ENCODE assay signal across 14 mouse cellular contexts in the genomic region with DNA sequence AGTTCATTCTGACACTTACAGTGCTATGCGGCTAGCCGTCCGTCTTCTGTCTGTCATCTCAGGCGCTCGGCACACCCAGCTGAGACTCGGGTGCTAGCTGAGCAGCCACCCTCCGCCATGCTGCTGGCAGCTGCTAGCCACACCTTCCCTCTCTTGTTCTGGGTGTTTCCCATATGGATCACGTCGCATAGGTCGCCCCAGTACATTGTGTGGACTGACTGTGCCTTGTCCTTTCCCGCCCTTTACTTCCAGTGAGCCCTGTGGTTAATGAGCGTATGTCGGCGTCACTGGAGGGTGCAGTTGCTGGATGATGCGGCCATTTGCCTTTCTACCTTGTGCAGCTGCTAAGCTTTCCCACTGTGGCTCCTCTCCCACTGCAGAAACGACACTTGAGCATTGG. TPM values are rescaled to one million over a fixed set of nuclear protein-coding genes. Genes with fewer than 3 reads are reported as not detected.
DNase-seq lines count a peak whose midpoint lies in the region; ATAC-seq lines count a peak whose summit lies in the region.
"Had no signal": no experiment of that assay in that cellular context is flagged by ENCODE, and none has a peak within 500 bp of the region (broad histone marks: within the 10 kb centered on the region; RNA-seq: fewer than 3 reads in every experiment).

No protein-coding gene starts in this region.

- WGBS in neural tube, embryonic 11.5 days, result 62% methylated on average over 16 of the region's 16 CpGs
- WGBS in limb, embryonic 15.5 days, result 56% methylated on average over 16 of the region's 16 CpGs

- H3K4me2 ChIP-seq in neural tube, embryonic 11.5 days (ENCODE audit: low read depth), result no peak overlapping the region
- no peak overlapping the region for H3K4me2 ChIP-seq in limb, embryonic 15.5 days
- H3K4me2 ChIP-seq: kidney, embryonic 15.5 days; liver, embryonic 11.5 days; midbrain, embryonic 15.5 days; neural tube, embryonic 12.5 days had no signal

- peaks cover 24% of the 10 kb centered on the region for H3K4me1 ChIP-seq in neural tube, embryonic 11.5 days (ENCODE audit: control insufficient read depth, insufficient read depth, low read length)
- peaks cover 29% of the 10 kb centered on the region for H3K4me1 ChIP-seq in limb, embryonic 15.5 days

- no peak overlapping the region for H3K9ac ChIP-seq in neural tube, embryonic 11.5 days (ENCODE audit: low read length)
- H3K9ac ChIP-seq in limb, embryonic 15.5 days, result no peak overlapping the region
- H3K9ac ChIP-seq: kidney, embryonic 15.5 days; midbrain, embryonic 15.5 days; neural tube, embryonic 12.5 days had no signal

- no peaks in the 10 kb centered on the region for H3K36me3 ChIP-seq in neural tube, embryonic 11.5 days (ENCODE audit: control insufficient read depth, insufficient read depth, low read length)
- 0 out of 2 replicates have a peak, but pooled peaks cover 2% of the 10 kb centered on the region for H3K36me3 ChIP-seq in limb, embryonic 15.5 days
- H3K36me3 ChIP-seq: kidney, embryonic 15.5 days; midbrain, embryonic 15.5 days; neural tube, embryonic 12.5 days had no signal

- DNase-seq in frontal cortex, postnatal 14 days (ENCODE audit: low spot score in 2 of 2), result no peak
- no peak for DNase-seq in neural tube, embryonic 11.5 days (ENCODE audit: low spot score)
- no peak for DNase-seq in neural tube, embryonic 10.5 days (ENCODE audit: extremely low spot score, low spot score)
- no peak for DNase-seq in left cerebral cortex, adult 8-10 months (ENCODE audit: low spot score in 2 of 2)
- DNase-seq in cerebellum, adult 8-10 months, result no peak
- DNase-seq: B cell, adult 2 months; gastrocnemius, postnatal 25 days; lung, adult 2 months had no signal

- no peak overlapping the region for H3K4me3 ChIP-seq in neural tube, embryonic 11.5 days (ENCODE audit: low read depth, low read length)
- no peak overlapping the region for H3K4me3 ChIP-seq in limb, embryonic 15.5 days
- H3K4me3 ChIP-seq: kidney, embryonic 15.5 days; midbrain, embryonic 15.5 days; neural tube, embryonic 12.5 days had no signal

- no peaks in the 10 kb centered on the region for H3K27me3 ChIP-seq in neural tube, embryonic 11.5 days (ENCODE audit: control insufficient read depth, insufficient read depth, low read length)
- no peaks in the 10 kb centered on the region for H3K27me3 ChIP-seq in limb, embryonic 15.5 days
- H3K27me3 ChIP-seq: kidney, embryonic 15.5 days; midbrain, embryonic 15.5 days; neural tube, embryonic 12.5 days had no signal

- H3K9me3 ChIP-seq in neural tube, embryonic 11.5 days (ENCODE audit: control insufficient read depth, low read length), result no peaks in the 10 kb centered on the region
- H3K9me3 ChIP-seq in limb, embryonic 15.5 days, result no peaks in the 10 kb centered on the region
- H3K9me3 ChIP-seq: kidney, embryonic 15.5 days; midbrain, embryonic 15.5 days; neural tube, embryonic 12.5 days had no signal

- no peak overlapping the region for H3K27ac ChIP-seq in neural tube, embryonic 11.5 days (ENCODE audit: low read depth, low read length)
- no peak overlapping the region for H3K27ac ChIP-seq in limb, embryonic 15.5 days
- H3K27ac ChIP-seq: kidney, embryonic 15.5 days; midbrain, embryonic 15.5 days; neural tube, embryonic 12.5 days had no signal

- ATAC-seq in frontal cortex, adult (ENCODE audit: low TSS enrichment), result 0 out of 2 replicates have a peak, but pooled peaks have one; percentile 12
- peak; percentile 45; the same call in 1 of the 2 replicates for ATAC-seq in neural tube, embryonic 11.5 days (ENCODE audit: insufficient read depth, low FRiP score, low TSS enrichment)
- ATAC-seq in limb, embryonic 15.5 days (ENCODE audit: insufficient number of reproducible peaks, low FRiP score, low TSS enrichment, low read depth), result 0 out of 2 replicates have a peak, but pooled peaks have one; percentile 37
- ATAC-seq: midbrain, embryonic 15.5 days had no signal

RNA-seq across cellular contexts. Expression of a gene that starts 59.1 kb away (rescaled TPM):
- 14.3 and 15.3 TPM in 2 replicates for polyA plus RNA-seq in neural tube, embryonic 11.5 days (2014; fragmentation: Nextera tagmentation; extraction: Ambion mirVana)
- polyA plus RNA-seq in limb, embryonic 15.5 days (2015; fragmentation: Nextera tagmentation; extraction: Ambion mirVana), result 11.0 and 11.4 TPM in 2 replicates
- 10 to 100 TPM; 70.1 to 83.9 (median 72.5) TPM for total RNA-seq in left cerebral cortex, adult 8-10 months (2022)
